Mouse (Mus musculus): ENCODE results near the gene 2610507B11Rik. TPM values are rescaled to one million over a fixed set of nuclear protein-coding genes. Genes with fewer than 3 reads are reported as not detected.

Gene 2610507B11Rik
- polyA plus RNA-seq, 1 experiment from 2014 or later: 78.9 TPM

- peaks cover 8% of the 10 kb centered on the region; the same call in 1 of the 2 replicates for H3K4me1 ChIP-seq (ENCODE audit: control insufficient read depth, insufficient read depth, low read length)
- H3K4me3 ChIP-seq (ENCODE audit: low read depth, low read length): peak within 1 kb of the TSS; percentile 74
- ATAC-seq (ENCODE audit: low read depth) (peak; percentile 100), DNase-seq (ENCODE audit: low spot score) (peak; percentile 96)
- peak within 1 kb of the TSS; percentile 82 for H3K4me2 ChIP-seq (ENCODE audit: low read depth, low read length)
- H3K9me3 ChIP-seq (ENCODE audit: control insufficient read depth, low read length): no peaks in the 10 kb centered on the region
- peak within 1 kb of the TSS; percentile 72 for H3K9ac ChIP-seq (ENCODE audit: low read depth, low read length)
- H3K27ac ChIP-seq (replicated peaks; ENCODE audit: low read depth, low read length): peak within 1 kb of the TSS; percentile 71
- under 1% methylated on average over 31 of the region's 49 CpGs for WGBS
- peaks cover 31% of the 10 kb centered on the region for H3K36me3 ChIP-seq (ENCODE audit: control insufficient read depth, insufficient read depth, low read length)
- no peaks in the 10 kb centered on the region for H3K27me3 ChIP-seq (replicated peaks; ENCODE audit: control insufficient read depth, insufficient read depth, low read length)
These were observed 40.0 kb downstream of the 2610507B11Rik start, which contains the start of gene Spag5 for GRCm38 (mm10) chr11:78301357-78302084. Gene Spag5, plus strand, starts transcription at chr11:78301529.

- Histone ChIP-seq H3K9me3 (ENCODE audit: control insufficient read depth, low read length) (no peaks in the 10 kb centered on the region), H3K4me1 (ENCODE audit: control insufficient read depth, insufficient read depth, low read length) (peaks cover 8% of the 10 kb centered on the region; the same call in 1 of the 2 replicates), H3K27ac (replicated peaks; ENCODE audit: low read depth, low read length) (no peak overlapping the region), H3K4me3 (ENCODE audit: low read depth, low read length) (no peak overlapping the region), H3K27me3 (replicated peaks; ENCODE audit: control insufficient read depth, insufficient read depth, low read length) (no peaks in the 10 kb centered on the region), H3K36me3 (ENCODE audit: control insufficient read depth, insufficient read depth, low read length) (peaks cover 58% of the 10 kb centered on the region), H3K4me2 (ENCODE audit: low read depth, low read length) (no peak overlapping the region), H3K9ac (ENCODE audit: low read depth, low read length) (no peak overlapping the region)
- WGBS: 86% methylated on average over 4 of the region's 4 CpGs
- DNase-seq (ENCODE audit: low spot score): no peak
- ATAC-seq (ENCODE audit: low read depth): no peak
These were observed 43.7 kb downstream of the 2610507B11Rik start for GRCm38 (mm10) chr11:78305272-78305671.

DNA sequence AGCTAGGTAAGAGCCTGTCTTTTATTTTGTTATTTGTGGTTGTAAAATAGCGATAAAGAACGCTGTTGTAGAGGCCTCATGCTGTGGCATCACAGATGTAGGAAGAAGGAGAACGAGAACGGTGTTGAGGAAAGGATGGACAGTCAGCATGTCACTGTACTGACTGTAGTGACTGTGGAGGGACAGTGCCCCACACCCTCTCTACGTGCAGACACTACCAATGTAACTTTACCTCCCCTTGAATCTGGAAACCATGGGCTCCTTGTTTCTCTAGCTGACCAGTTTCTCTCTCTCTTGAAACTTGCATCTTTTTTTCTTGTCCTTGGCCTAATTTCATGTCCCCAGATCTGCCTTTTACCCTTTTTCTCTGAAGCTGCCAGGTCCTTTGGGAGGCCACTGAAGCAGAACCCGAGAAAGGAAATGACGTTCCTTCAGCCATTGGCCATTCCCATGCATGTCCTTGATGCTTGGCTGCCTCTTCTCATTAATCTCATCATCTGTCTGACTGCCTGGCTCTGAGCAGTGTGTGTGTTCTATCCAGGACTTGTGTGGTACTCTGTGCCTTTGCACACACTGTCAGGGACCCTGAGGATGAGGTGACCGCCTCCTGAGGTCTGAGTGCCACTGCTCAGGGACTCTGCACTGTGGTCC is 49.4 kb downstream of the 2610507B11Rik start:
- no peak for ATAC-seq (ENCODE audit: low read depth)
- Histone ChIP-seq H3K4me3 (ENCODE audit: low read depth, low read length) (no peak overlapping the region), H3K27me3 (replicated peaks; ENCODE audit: control insufficient read depth, insufficient read depth, low read length) (no peaks in the 10 kb centered on the region), H3K36me3 (ENCODE audit: control insufficient read depth, insufficient read depth, low read length) (peaks cover 73% of the 10 kb centered on the region), H3K9me3 (ENCODE audit: control insufficient read depth, low read length) (no peaks in the 10 kb centered on the region), H3K27ac (replicated peaks; ENCODE audit: low read depth, low read length) (no peak overlapping the region), H3K4me1 (ENCODE audit: control insufficient read depth, insufficient read depth, low read length) (no peaks in the 10 kb centered on the region), H3K4me2 (ENCODE audit: low read depth, low read length) (no peak overlapping the region), H3K9ac (ENCODE audit: low read depth, low read length) (no peak overlapping the region)
- no peak for DNase-seq (ENCODE audit: low spot score)
- 90% methylated on average over 8 of the region's 8 CpGs for WGBS

DNA sequence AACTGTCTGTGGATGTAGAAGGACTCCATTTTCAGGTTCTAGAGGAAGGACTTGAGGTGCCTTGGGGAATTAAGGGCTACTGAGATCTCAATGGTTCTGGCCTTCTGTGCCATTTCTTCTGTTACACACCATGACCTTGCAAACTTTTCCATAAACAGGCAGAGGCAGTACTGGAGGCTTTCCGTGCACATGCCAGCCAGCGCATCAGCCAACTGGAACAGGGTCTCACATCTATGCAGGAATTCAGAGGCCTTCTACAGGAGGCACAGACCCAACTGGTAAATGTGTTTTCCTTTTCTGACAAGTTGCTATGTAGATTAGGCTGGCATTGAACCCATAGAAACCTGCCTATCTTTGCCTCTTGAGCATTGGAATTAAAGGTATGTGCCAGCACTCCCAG is 52.1 kb downstream of the 2610507B11Rik start:
- Histone ChIP-seq H3K4me2 (ENCODE audit: low read depth, low read length) (no peak overlapping the region), H3K4me1 (ENCODE audit: control insufficient read depth, insufficient read depth, low read length) (no peaks in the 10 kb centered on the region), H3K9ac (ENCODE audit: low read depth, low read length) (no peak overlapping the region), H3K36me3 (ENCODE audit: control insufficient read depth, insufficient read depth, low read length) (peaks cover 81% of the 10 kb centered on the region), H3K9me3 (ENCODE audit: control insufficient read depth, low read length) (no peaks in the 10 kb centered on the region), H3K4me3 (ENCODE audit: low read depth, low read length) (no peak overlapping the region), H3K27me3 (replicated peaks; ENCODE audit: control insufficient read depth, insufficient read depth, low read length) (no peaks in the 10 kb centered on the region), H3K27ac (replicated peaks; ENCODE audit: low read depth, low read length) (no peak overlapping the region)
- DNase-seq (ENCODE audit: low spot score) (no peak), ATAC-seq (ENCODE audit: low read depth) (no peak)
- WGBS: 95% methylated on average over 2 of the region's 2 CpGs

DNA sequence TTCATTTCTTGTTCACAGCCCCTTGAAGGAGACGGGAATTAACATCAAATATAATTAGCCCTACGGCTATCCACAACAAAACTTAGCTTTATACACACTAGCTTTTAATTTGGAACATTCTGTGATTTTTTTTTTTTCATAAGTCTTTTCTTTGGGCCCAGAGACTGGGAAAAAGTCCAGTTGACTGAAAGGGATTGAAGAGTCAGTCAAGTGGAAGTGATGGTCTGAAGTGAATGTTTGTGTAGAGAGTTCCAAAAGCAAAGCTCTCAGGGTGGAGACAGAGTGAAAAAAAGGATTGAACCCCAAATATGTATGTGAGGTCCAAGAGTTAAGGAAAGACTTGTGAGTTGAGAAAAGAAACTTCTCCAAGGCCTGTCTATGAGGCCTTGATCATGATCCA is 56.9 kb downstream of the 2610507B11Rik start:
- 91% methylated on average over 2 of the region's 2 CpGs for WGBS
- no peak overlapping the region for H3K4me3 ChIP-seq (ENCODE audit: low read depth, low read length)
- no peak overlapping the region for H3K27ac ChIP-seq (replicated peaks; ENCODE audit: low read depth, low read length)
- no peak overlapping the region for H3K9ac ChIP-seq (ENCODE audit: low read depth, low read length)
- no peak overlapping the region for H3K4me2 ChIP-seq (ENCODE audit: low read depth, low read length)
- peaks cover 77% of the 10 kb centered on the region for H3K36me3 ChIP-seq (ENCODE audit: control insufficient read depth, insufficient read depth, low read length)
- H3K4me1 ChIP-seq (ENCODE audit: control insufficient read depth, insufficient read depth, low read length): peaks cover 9% of the 10 kb centered on the region
- DNase-seq (ENCODE audit: low spot score) (no peak), ATAC-seq (ENCODE audit: low read depth) (no peak)
- no peaks in the 10 kb centered on the region for H3K27me3 ChIP-seq (replicated peaks; ENCODE audit: control insufficient read depth, insufficient read depth, low read length)
- H3K9me3 ChIP-seq (ENCODE audit: control insufficient read depth, low read length): no peaks in the 10 kb centered on the region

DNA sequence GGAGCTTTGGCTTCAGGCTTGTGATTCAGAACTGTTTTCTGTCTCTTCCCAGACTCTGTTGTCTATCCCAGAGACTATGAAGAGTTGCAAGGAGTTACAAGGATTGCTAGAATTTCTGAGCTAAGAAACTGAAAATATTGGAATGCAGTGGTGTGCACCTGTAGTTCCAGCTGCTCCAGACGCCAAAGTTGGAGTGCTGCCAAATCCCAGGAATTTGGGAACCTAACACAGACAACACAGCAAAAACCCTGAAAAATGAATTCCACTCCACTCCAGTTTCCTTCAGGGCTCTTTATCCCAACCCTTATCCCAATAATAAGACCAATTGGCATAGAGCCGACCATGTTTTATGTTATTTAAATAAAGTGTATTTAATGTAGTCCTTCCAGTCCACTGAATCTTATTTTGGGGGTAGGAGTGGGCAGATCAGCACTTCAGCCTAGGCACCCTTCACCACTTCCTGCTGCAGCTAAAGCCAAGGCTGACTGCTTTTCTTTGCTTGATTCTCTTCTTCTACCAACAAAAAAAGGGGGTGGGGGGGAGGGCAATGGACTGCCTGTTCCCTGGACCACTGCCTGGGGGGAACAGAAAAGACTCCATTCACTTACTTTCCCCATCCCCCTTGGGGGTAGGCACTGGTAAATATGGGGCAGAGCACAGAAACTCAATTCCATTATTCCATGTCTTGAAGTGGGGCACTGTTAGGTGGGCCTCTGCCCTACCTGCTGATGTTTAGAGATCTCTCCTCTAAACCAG is 60.7 kb downstream of the 2610507B11Rik start:
- Histone ChIP-seq H3K4me1 (ENCODE audit: control insufficient read depth, insufficient read depth, low read length) (peaks cover 11% of the 10 kb centered on the region), H3K27ac (replicated peaks; ENCODE audit: low read depth, low read length) (peak overlapping the region; percentile 36), H3K27me3 (replicated peaks; ENCODE audit: control insufficient read depth, insufficient read depth, low read length) (no peaks in the 10 kb centered on the region), H3K9me3 (ENCODE audit: control insufficient read depth, low read length) (no peaks in the 10 kb centered on the region), H3K36me3 (ENCODE audit: control insufficient read depth, insufficient read depth, low read length) (peaks cover 42% of the 10 kb centered on the region), H3K4me2 (ENCODE audit: low read depth, low read length) (peak overlapping the region; percentile 49), H3K9ac (ENCODE audit: low read depth, low read length) (no peak overlapping the region), H3K4me3 (ENCODE audit: low read depth, low read length) (peak overlapping the region; percentile 28; the same call in 1 of the 2 replicates)
- DNase-seq (ENCODE audit: low spot score) (peak; percentile 76), ATAC-seq (ENCODE audit: low read depth) (peak; percentile 13; the same call in 1 of the 2 replicates)
- 29% methylated on average over 2 of the region's 2 CpGs for WGBS

GRCm38 (mm10) chr11:78322860-78323259 is 61.3 kb downstream of the 2610507B11Rik start, which contains the start of gene Aldoc:
Gene Aldoc, plus strand, starts transcription at chr11:78322968.
- H3K9ac ChIP-seq (ENCODE audit: low read depth, low read length): 0 out of 2 replicates have a peak within 1 kb of the TSS, but pooled peaks have one; percentile 30
- H3K27ac ChIP-seq (replicated peaks; ENCODE audit: low read depth, low read length): peak within 1 kb of the TSS; percentile 36
- peaks cover 11% of the 10 kb centered on the region for H3K4me1 ChIP-seq (ENCODE audit: control insufficient read depth, insufficient read depth, low read length)
- no peaks in the 10 kb centered on the region for H3K9me3 ChIP-seq (ENCODE audit: control insufficient read depth, low read length)
- 2% methylated on average over 15 of the region's 15 CpGs for WGBS
- DNase-seq (ENCODE audit: low spot score) (peak; percentile 96), ATAC-seq (ENCODE audit: low read depth) (peak; percentile 93)
- H3K4me2 ChIP-seq (ENCODE audit: low read depth, low read length): peak within 1 kb of the TSS; percentile 49
- H3K36me3 ChIP-seq (ENCODE audit: control insufficient read depth, insufficient read depth, low read length): peaks cover 36% of the 10 kb centered on the region
- H3K27me3 ChIP-seq (replicated peaks; ENCODE audit: control insufficient read depth, insufficient read depth, low read length): no peaks in the 10 kb centered on the region
- peak within 1 kb of the TSS; percentile 28 for H3K4me3 ChIP-seq (ENCODE audit: low read depth, low read length)

- H3K27ac ChIP-seq (replicated peaks; ENCODE audit: low read depth, low read length): no peak overlapping the region
These were observed 62.6 kb downstream of the 2610507B11Rik start for GRCm38 (mm10) chr11:78324000-78324785.

More at GRCm38 (mm10) chr11:78324000-78324785, 62.6 kb downstream of the 2610507B11Rik start:
- Histone ChIP-seq H3K9me3 (ENCODE audit: control insufficient read depth, low read length) (no peaks in the 10 kb centered on the region), H3K4me2 (ENCODE audit: low read depth, low read length) (0 out of 2 replicates have a peak overlapping the region, but pooled peaks have one; percentile 49), H3K4me1 (ENCODE audit: control insufficient read depth, insufficient read depth, low read length) (peaks cover 14% of the 10 kb centered on the region), H3K36me3 (ENCODE audit: control insufficient read depth, insufficient read depth, low read length) (peaks cover 22% of the 10 kb centered on the region), H3K27me3 (replicated peaks; ENCODE audit: control insufficient read depth, insufficient read depth, low read length) (no peaks in the 10 kb centered on the region), H3K4me3 (ENCODE audit: low read depth, low read length) (no peak overlapping the region), H3K9ac (ENCODE audit: low read depth, low read length) (no peak overlapping the region)
- 89% methylated on average over 15 of the region's 15 CpGs for WGBS
- no peak for ATAC-seq (ENCODE audit: low read depth)
- DNase-seq (ENCODE audit: low spot score): peak; percentile 30

All from embryonic facial prominence, embryonic 14.5 days (tissue).